Comparison of ENCODE assay signal across 10 mouse cellular contexts in the genomic region with DNA sequence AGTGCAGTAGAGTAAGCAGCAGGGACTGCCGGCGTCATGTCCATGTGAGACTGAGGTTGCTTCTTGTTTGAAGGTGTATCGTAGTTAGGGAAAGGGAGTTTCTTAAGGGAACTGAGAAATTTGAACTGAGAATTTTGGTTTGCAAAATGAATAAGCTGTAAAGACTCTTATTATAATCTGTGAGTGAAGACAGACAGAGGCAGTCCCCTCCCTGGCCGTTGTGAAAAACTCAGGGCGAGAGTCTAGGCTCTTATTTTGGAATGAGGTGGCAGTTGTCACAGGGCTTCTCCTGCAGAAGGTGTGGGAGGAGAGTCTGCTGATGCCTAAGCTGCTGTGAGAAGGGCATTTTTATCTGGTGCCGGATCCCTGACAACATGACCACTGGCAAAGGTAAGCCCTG.
A peak's percentile ranks its signal among the peaks of the same experiment; 100 is the strongest.
DNase-seq lines count a peak whose midpoint lies in the region; ATAC-seq and TF ChIP-seq lines count a peak whose summit lies in the region.
"Had no signal": no experiment of that assay in that cellular context is flagged by ENCODE, and none has a peak within 500 bp of the region (broad histone marks: within the 10 kb centered on the region; RNA-seq: fewer than 3 reads in every experiment).

No protein-coding gene starts in this region.

- no peak for ATAC-seq in heart, embryonic 11.5 days (replicated peaks; ENCODE audit: insufficient number of reproducible peaks, low FRiP score, low TSS enrichment)
- no peak for ATAC-seq in liver, embryonic 15.5 days (ENCODE audit: insufficient read depth)
- ATAC-seq in granulocyte monocyte progenitor cell, adult 5-6 weeks (replicated peaks; ENCODE audit: poor library complexity, severe bottlenecking) = no peak
- ATAC-seq: Patski had no signal

- H3K9me3 ChIP-seq in heart, embryonic 11.5 days (replicated peaks; ENCODE audit: control insufficient read depth, low read length) = no peaks in the 10 kb centered on the region
- no peaks in the 10 kb centered on the region for H3K9me3 ChIP-seq in liver, embryonic 15.5 days (replicated peaks)

- peak overlapping the region; percentile 76 for H3K9ac ChIP-seq in heart, embryonic 11.5 days (ENCODE audit: low read depth, low read length)
- no peak overlapping the region; the same call in 1 of the 2 replicates for H3K9ac ChIP-seq in liver, embryonic 15.5 days

- TF ChIP-seq CTCF in brain, embryonic 14.5 days (IDR thresholded peaks at IDR 0.05; ENCODE audit: borderline replicate concordance, extremely low read depth, insufficient read depth, insufficient read length) = no peak

- TF ChIP-seq POLR2A in brain, embryonic 14.5 days (IDR thresholded peaks at IDR 0.05; ENCODE audit: borderline replicate concordance, extremely low read depth, insufficient read depth, insufficient read length, poor library complexity, severe bottlenecking) = no peak

- H3K4me3 ChIP-seq in heart, embryonic 11.5 days (ENCODE audit: low read depth, low read length) = peak overlapping the region; percentile 50
- H3K4me3 ChIP-seq in liver, embryonic 15.5 days (replicated peaks) = no peak overlapping the region

- intact Hi-C loops in left cerebral cortex, postnatal 4 days (cut with DNase I) = no loop called here

- peak; percentile 42 for DNase-seq in left cerebral cortex, adult 11 months (ENCODE audit: low spot score)
- no peak for DNase-seq in left cerebral cortex, postnatal 4 days
- DNase-seq in brain, embryonic 14.5 days (ENCODE audit: low read depth) = peak; percentile 15
- DNase-seq in ovary, postnatal 10 days (ENCODE audit: low spot score) = no peak
- DNase-seq in thymus, postnatal 0 days (ENCODE audit: low spot score) = no peak
- DNase-seq: cerebellum, adult 11 months had no signal

- peak overlapping the region; percentile 64 for H3K4me2 ChIP-seq in heart, embryonic 11.5 days
- peak overlapping the region; percentile 18 for H3K4me2 ChIP-seq in liver, embryonic 15.5 days

- H3K27ac ChIP-seq in heart, embryonic 11.5 days (ENCODE audit: low read depth, low read length) = peak overlapping the region; percentile 91
- H3K27ac ChIP-seq in liver, embryonic 15.5 days (replicated peaks) = peak overlapping the region; percentile 71

- peaks cover 41% of the 10 kb centered on the region for H3K4me1 ChIP-seq in heart, embryonic 11.5 days (ENCODE audit: control insufficient read depth, insufficient read depth, low read length)
- peaks cover 73% of the 10 kb centered on the region for H3K4me1 ChIP-seq in liver, embryonic 15.5 days (replicated peaks)

- no peaks in the 10 kb centered on the region for H3K27me3 ChIP-seq in heart, embryonic 11.5 days (ENCODE audit: control insufficient read depth, insufficient read depth, low read length)
- no peaks in the 10 kb centered on the region for H3K27me3 ChIP-seq in liver, embryonic 15.5 days
- H3K27me3 ChIP-seq: Patski had no signal

- WGBS in heart, embryonic 11.5 days (ENCODE audit: insufficient replicate concordance) = 37% methylated on average over 6 of the region's 6 CpGs
- WGBS in liver, embryonic 15.5 days (ENCODE audit: insufficient replicate concordance) = 64% methylated on average over 6 of the region's 6 CpGs

- no peaks in the 10 kb centered on the region; the same call in 1 of the 2 replicates for H3K36me3 ChIP-seq in heart, embryonic 11.5 days (ENCODE audit: control insufficient read depth, insufficient read depth, low read length)
- H3K36me3 ChIP-seq in liver, embryonic 15.5 days (replicated peaks) = 0 out of 2 replicates have a peak, but pooled peaks cover 3% of the 10 kb centered on the region

Comparison
In these comparisons a context has a peak if more than half of its experiments do, and no peak if none do; other contexts are left out.
1. DNase-seq: peak in left cerebral cortex, adult 11 months (single experiment) and brain, embryonic 14.5 days (single experiment); none in left cerebral cortex, postnatal 4 days (single experiment), ovary, postnatal 10 days (single experiment) and thymus, postnatal 0 days (single experiment).